Mouse (Mus musculus) neural tube, embryonic 10.5 days (tissue): ENCODE measurements around the gene Nudt9.
"Not testable (repeated sequence)": the region's sequence is repeated elsewhere in the genome, so short reads cannot be mapped to it uniquely, and the experiment has no call there.

ENCODE experiments used
- DNase-seq: peaks from one replicate; pipeline ENCODE4 v3.0.0-alpha.2; 2017; ENCODE audit warnings: low spot score; ENCODE audit errors: extremely low spot score

Gene Nudt9

DNA sequence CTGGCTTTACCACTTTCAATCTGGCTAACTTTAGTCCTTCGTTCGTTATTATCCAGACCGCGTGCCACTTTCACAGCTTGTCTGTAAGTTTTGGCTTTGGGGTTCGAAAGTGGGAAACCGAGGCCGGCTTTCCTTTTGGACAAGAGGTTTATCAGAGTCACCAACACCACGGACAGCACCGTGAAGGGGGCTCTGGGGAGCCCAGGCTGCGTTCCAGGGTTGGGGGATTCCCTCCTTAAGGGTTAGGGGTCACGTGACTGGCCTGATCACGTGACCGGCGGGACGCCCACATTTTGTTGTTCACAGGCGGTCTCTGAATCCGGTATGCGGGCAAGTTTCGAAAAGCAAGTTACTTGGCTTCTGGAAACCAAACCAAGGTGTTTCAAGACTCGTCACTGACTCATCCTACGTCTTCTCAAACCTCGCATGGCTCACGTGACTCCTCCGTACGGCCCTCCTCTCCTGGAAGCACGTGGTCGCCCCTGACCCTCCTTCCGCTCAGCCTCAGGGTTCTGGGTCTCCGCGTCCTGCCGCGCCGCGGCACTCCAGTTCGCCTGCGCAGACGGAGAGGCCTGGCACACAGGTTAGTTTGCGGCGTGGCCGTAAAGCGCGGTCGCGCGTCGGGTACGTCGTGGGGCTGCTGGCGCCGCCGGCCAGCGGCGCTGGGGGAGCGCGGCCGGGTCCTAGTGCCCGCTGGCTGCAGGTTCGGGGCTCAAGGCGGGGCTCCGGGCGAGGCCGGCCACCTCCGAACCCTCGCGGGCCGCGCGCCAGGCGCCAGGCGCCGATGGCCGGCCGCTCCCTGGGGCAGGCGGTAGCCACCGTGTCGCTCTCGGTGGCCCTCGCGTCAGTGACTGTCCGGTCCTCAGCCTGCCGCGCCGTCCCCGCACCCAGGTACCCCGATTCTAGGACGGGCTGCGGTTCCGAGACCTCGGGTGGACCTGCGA is at the start of gene Nudt9:
Nudt9 (plus strand) TSS at position 51 of the 944 bp plus-strand sequence.
- peak; percentile 99 for DNase-seq

- no peak for DNase-seq
Observed at GRCm38 (mm10) chr5:103998739-103999138, 47.4 kb upstream of the Nudt9 start.

DNA sequence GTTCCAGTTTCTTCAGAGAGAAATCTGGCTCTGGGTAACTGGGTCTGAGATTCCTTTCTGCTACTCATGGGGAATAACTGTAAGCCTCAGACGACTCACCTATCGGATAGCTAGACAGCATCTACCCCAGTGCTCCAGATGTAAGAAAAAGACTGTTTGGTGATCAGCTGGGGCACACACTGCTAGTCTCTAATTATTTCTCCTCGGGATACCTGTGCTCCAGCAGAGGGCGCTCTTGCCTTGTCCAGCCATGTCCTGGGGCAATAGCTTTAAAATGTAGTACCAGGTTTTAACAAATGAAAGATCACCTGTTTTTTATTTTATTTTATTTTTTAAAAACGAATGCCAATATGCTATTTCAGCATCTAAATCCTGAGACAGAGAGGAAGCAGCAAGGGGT is 46.4 kb upstream of the Nudt9 start:
- DNase-seq = peak; percentile 84

- peak; percentile 27 for DNase-seq
Observed at GRCm38 (mm10) chr5:104002549-104003255, 43.4 kb upstream of the Nudt9 start.

DNA sequence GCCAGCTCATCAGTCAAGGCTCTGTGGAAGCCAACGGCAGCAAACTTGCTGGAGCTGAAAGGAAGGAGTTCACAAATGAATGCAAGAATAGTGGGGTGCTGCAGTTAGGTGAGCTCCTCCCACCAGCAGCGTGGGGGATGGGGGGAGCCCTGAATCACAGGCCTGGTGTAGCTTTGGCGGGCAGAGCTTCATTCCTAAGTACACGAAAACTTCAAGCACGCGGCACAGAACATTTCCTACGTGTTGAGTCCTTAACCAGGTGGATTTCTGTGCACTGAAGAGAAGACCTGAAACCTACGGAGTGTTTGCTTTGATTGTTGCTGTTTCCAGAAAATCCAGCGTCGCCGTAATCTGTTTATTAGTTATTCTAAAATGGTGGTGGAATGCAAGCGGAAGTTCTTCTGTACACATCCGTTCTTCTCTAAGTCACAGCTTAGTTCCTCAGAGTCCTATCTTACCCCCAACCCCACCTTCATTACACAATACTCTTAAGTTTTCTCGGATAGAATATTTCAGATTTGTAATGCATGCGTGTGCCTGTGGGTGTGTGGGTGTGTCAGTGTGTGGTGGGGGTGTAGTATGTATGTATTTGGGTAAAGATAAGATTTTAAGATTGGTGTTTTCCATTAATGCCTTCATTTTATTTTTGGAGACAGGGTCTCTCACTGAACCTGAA is 42.7 kb upstream of the Nudt9 start:
- DNase-seq = no peak

- DNase-seq = no peak
Observed at GRCm38 (mm10) chr5:104003955-104004354, 42.2 kb upstream of the Nudt9 start.

GRCm38 (mm10) chr5:104006811-104007210 is 39.3 kb upstream of the Nudt9 start:
- no peak for DNase-seq

DNA sequence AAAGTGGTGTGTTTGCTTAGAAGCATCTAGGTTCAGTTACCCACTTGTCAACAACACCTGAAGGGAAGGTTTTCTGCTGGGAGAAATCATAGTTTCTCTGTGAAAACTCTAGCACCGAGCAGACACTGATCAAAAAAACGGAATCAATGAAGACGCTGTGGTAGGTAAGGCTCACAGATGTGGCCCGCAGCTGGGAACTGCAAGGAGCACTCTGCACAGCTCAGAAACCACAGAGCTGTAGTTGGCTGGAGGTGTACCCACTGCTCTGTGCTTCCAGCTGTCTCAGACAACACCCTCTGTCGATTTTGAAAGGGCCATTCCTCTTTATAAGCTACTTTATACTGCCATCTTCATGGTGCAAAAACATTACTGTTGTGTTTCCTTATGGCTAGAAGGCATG is 38.3 kb upstream of the Nudt9 start:
- no peak for DNase-seq

DNA sequence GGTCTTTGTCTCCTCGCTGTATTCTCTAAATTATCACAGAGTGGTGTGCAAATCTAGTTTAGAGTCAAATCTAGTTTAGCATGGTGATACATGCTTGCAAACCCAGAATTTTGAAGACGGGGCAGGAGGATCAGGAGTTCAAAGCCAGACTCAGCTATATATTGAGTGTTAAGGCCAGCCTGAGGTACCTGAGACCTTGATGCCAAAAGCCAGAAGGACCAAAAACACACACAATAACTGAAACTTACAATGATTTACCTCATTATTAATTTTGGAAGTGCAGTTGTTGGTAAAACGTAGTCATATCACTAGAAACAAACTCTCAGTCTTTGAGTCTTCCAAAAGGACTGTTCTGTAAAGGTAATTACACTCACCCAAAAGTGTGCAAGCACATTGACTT is 36.7 kb upstream of the Nudt9 start:
- DNase-seq = no peak

- no peak for DNase-seq
Observed at GRCm38 (mm10) chr5:104010261-104010660, 35.8 kb upstream of the Nudt9 start.

- DNase-seq = no peak
Observed at GRCm38 (mm10) chr5:104011419-104011818, 34.7 kb upstream of the Nudt9 start.

- DNase-seq = peak; percentile 77
Observed at GRCm38 (mm10) chr5:104021597-104022378, 24.3 kb upstream of the Nudt9 start, which contains the start of gene Hsd17b11. Gene Hsd17b11, minus strand, starts transcription at chr5:104021919.

- DNase-seq = no peak
Observed at GRCm38 (mm10) chr5:104022558-104022957, 23.5 kb upstream of the Nudt9 start.

GRCm38 (mm10) chr5:104023289-104024020 is 22.7 kb upstream of the Nudt9 start:
- DNase-seq = no peak

DNA sequence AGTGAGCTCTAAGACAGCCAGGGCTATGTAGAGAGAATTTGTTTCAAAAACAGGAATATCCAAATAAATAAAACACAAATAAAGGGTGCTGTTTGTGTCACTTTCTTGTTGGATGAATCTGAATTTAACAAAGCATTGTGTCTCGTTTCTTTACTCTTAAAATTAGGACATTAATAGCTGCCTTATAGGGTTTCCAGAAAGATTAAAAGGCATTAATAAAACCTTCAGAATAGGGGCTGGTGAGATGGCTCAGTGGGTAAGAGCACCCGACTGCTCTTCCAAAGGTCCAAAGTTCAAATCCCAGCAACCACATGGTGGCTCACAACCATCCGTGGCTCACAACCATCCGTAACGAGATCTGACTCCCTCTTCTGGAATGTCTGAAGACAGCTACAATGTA is 21.9 kb upstream of the Nudt9 start:
- not testable (repeated sequence) for DNase-seq

GRCm38 (mm10) chr5:104024762-104025161 is 21.3 kb upstream of the Nudt9 start:
- DNase-seq = no peak

- DNase-seq = no peak
Observed at GRCm38 (mm10) chr5:104025245-104025854, 20.8 kb upstream of the Nudt9 start.

GRCm38 (mm10) chr5:104032434-104033097 is 13.5 kb upstream of the Nudt9 start:
- DNase-seq = no peak

DNA sequence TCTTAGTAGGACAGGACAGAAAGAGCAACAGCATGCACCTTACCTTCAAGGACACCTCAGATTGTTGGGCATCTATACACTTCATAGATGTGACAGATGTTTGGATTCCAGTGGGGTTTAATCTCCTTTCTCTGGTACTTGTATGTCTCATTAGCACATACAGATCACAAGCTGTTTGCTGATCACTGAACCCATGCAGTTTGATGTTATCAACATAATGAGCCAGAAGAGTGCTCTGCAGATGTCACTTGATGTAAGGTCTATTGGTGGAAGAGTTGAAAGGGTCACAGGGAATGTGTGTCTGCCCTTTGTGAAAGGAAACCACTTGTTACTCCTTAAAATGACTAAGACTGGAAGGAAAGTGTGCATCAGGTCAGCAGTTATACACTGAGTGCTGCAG is 11.0 kb upstream of the Nudt9 start:
- DNase-seq = no peak
